Mouse (Mus musculus) heart, postnatal 0 days (tissue): Measurements from ENCODE around the gene Ascl1.

Experiments
- CTCF ChIP-seq: IDR thresholded peaks from 2 replicates; pipeline ENCODE4 v1.5.1; 2016; ENCODE audit warnings: antibody characterized with exemption, control low read depth, low read depth
- EP300 ChIP-seq: IDR thresholded peaks from 2 replicates; pipeline ENCODE4 v1.6.1; 2016; ENCODE audit warnings: antibody characterized with exemption, low read depth

DNA sequence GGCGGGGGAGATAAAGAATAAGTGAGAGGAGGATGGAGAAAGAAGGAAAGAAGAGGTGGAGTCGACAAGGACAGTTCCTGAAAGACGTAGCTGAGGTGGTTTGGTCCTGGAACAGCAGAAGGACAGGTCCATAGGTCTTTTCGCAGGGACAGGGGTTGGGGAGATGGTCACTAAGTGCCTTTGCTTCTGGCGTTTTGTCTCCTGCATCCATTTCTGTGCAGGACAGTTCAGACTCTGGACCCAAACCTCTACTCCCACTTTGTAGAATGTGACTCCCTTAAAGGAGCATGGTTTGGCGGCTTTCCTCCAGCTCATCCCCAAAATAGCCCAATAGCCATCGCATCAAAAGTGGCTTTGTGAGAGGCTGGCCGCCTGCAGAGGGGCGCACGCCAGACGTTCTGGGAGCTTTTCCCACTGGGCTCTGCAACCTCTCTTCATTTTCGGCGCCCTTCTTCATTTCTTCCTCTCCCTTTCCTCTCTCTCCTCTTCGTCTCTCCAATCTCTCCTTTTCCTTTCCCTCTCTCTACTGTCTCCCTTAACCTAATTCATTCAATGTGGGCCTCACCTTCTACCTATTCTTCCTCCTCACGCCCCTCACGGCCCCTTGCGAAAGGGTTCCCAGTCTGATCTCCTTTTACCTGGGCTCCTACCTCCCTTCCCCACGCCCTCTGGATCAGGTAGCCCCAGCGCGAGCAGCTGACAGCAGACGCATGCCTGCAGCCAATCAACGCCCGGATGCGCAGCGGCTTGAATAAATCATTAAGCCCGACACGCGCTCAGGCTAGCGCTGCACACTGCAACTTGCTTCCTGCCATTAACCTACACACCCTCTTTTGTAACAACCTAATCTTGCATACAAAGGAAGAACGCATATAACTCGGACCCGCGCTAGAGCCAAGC is 7.5 kb downstream of the Ascl1 start:
- TF ChIP-seq CTCF, result no peak
- TF ChIP-seq EP300, result no peak
